Mouse (Mus musculus) left cerebral cortex, postnatal 25 days (tissue): ENCODE measurements around the gene Lbr. TPM values are rescaled to one million over a fixed set of nuclear protein-coding genes. Genes with fewer than 3 reads are reported as not detected.

Experiments used
- DNase-seq, 2 experiments: peaks; one replicate each; pipeline ENCODE4 v3.0.0; 2022; ENCODE audit warnings: low spot score in 2 of 2, mixed read lengths in 1 of 2
- intact Hi-C: fragments of 180-260 bp; cut with DNase I; formaldehyde crosslinking; loops from one replicate; pipeline ENCODE4 v1.15.1; 2025
- total RNA-seq, 2 experiments: library from RNA; stranded (reverse); gene quantifications; 2 replicates each; pipeline ENCODE4 v1.2.3; 2021

Gene Lbr
- total RNA-seq, 2 experiments from 2014 or later, result 12.7 to 12.9 TPM

DNA sequence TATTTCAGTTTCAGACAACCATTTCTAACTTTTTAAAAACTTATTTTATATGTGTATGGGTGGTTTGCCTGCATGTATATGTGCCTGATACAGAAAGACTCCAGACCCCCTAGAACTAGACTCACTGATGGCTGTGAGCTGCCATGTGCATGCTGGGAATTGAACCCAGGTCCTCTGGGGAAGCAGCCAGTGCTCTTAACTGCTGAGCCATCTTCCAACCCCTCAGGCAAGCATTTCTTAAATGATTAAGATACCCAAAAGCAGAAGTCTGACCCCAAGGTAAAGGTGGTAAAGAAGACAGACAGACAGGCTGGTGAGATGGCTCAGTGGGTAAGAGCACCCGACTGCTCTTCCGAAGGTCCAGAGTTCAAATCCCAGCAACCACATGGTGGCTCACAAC, 12.0 kb upstream of the Lbr start:
- intact Hi-C loops, result no loop called here
- DNase-seq, result no peak

DNA sequence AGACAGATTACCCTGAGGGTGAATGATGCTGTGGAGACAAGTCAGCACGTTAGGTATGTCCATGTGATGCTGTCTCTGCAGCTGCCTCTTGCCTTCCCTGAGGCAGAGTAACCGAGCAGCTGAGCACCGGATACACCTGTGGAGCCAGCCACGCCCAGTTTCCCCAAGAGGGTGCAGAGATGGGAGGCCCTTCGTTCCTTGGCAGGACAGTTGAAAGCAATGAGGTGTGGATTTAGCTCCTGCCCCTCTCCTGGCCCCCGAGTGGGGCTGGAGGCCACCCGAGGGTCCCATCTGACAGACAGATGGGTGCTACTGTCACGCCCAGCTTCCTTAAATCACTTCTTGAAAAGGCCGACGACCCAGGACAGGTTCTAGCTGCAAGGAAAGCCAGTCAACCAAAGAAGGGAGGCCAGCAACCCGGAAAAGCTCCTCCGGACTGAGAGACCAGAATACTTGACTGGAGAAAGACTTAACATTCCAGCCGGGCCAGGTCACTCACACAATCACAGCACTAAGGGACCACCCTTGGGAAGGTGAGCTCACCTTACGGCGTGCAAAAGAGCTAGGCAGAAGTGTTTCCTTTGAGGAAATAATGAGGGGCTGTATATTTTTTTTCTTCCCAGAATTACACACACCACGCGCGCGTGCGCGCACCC, 10.4 kb upstream of the Lbr start:
- intact Hi-C loops, result no loop called here
- DNase-seq, result no peak

DNA sequence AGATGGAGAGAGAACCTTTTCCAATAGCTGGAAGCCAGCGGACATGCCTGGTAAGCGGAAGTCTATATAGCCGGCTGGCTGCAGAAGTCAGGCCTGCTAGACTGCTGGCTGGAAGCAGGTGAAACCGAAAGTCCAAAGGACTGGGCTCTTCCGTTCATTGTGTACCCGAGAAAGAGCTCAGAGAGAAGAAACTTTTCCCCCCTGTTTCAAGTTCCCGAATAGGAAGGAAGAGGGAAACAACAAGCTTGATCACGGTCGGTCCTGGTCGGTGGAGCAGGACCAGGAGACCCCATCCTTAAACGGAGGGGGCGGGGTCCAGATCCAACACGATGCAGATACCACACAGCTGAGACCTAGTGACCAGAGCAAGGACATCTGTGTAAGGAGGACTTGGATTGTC, 9.6 kb upstream of the Lbr start:
- DNase-seq, result no peak
- intact Hi-C loops, result no loop called here

GRCm38 (mm10) chr1:181851521-181852310, 8.9 kb upstream of the Lbr start:
- DNase-seq, result peak; percentile 48 to 67
- intact Hi-C loops, result no loop called here

GRCm38 (mm10) chr1:181850441-181850840, 7.6 kb upstream of the Lbr start:
- intact Hi-C loops, result no loop called here
- DNase-seq, result no peak

DNA sequence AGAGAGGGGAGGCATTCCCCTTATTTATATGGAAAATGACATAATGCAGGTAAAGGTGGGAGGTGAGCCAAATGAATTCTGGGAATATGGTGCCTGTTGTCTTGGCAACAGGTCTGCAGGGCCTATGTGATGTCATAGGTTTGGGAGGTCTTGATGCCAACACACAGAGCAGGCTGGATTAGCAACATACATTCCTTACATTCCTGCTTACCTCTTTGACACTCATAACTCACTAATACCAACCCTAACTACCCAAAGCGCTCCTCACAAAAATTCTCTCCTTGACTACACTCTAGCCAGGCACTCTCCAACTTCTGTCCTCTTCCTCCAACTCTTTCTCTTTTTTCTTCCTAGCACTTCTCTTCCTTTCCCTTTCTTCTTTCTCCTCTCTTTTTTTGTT, 5.4 kb upstream of the Lbr start:
- intact Hi-C loops, result no loop called here
- DNase-seq, result no peak

DNA sequence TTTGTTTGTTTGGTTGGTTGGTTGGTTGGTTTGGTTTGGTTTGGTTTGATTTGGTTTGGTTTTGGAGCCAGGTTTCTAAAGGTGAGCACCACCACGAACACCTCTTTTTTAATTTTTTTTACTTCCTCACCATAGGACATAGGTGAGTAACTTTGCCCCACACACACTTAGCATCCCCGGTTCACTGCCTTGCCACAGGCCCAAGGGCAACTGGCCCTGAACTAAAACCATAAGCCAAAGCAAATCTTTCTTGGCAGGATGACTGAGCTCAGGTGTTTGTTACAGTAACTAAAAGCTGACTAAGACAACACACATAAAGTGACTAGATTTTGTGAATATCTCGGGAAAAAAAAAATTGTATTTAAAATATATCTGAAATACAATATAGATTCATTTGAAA, 4.5 kb upstream of the Lbr start:
- no peak for DNase-seq
- intact Hi-C loops, result no loop called here

GRCm38 (mm10) chr1:181845767-181846166, 2.9 kb upstream of the Lbr start:
- no peak for DNase-seq
- intact Hi-C loops, result no loop called here

GRCm38 (mm10) chr1:181844874-181845547, 2.2 kb upstream of the Lbr start:
- DNase-seq, result no peak
- intact Hi-C loops, result loop anchor here (5.0 kb wide), 1 partner anchor 37 kb away; no protein-coding TSS in a partner anchor

DNA sequence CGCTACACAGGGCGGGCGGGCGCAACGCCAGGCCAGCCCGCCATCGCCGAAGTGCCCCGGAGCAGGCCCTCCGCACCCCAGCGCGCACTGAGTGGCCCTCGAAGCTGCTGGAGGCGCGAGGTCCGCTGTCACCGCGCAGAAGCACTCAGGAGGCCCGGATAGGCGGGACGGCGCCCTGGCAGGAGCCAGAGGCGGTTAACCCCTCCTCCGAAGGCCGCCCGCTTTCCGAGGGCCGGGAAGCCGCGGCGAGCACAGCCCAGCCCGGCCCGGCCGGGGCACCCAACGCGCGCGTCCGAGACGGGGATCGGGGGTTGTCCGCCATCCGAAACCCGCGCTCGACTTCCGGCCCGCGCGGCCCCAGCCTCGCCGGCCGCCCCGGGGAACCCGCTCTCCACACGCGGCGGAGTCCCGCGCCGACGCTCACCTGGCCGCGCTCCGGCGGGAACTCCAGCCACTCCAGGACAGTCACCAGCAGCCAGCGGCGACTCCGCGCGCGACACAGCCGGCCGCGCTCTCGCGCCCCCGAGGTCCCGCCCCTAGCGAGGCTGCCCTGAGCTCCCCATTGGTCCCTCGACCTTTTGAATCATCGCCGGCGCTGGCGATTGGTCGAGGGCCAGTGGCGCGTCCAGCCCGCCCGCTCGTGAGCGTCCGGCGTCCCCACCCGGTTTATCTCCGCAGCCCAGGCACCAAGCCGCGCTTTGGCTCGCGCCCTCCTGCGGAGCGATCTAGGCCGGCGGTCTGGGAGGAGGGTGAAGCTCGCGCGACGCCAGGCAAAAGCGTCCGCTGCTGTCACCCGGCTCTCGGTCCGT, 778 bp downstream of the Lbr start:
- intact Hi-C loops, result loop anchor here (5.0 kb wide), 1 partner anchor 40 kb away; no protein-coding TSS in a partner anchor
- peak; percentile 96 to 97 for DNase-seq

- intact Hi-C loops, result loop anchor here (5.0 kb wide), 1 partner anchor 41 kb away; no protein-coding TSS in a partner anchor
- DNase-seq, result no peak
These were observed 1.4 kb downstream of the Lbr start for GRCm38 (mm10) chr1:181841396-181841795.

DNA sequence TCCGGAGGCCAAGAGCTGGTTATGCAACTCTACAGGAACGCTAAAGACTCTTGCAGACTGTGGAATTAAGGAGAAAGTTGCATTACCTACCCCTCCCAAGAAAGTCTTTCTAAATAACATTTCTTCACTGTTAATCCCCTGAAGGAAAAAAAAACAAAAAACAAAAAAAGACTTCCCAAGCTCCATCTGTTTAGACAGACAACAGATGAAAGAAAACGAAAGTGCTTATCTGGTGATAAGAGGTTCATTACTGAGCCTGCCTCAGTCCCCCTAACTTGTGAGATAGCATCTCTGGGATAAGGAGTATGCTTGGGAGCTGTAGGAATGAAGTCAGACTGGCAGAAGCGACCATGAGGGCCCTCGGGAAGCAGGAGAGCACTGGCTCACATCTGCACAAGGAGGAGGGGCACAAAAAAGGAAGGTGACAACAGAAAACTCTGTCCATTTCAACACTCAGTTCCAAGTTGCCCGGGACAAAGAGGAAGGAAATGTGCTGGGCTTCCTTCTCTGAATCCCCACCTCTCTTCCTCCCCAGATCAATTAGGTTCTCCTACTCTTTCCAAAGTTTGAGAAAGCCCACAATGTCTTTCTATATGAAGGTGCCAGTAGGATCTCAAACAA, 3.0 kb downstream of the Lbr start:
- DNase-seq, result no peak
- intact Hi-C loops, result loop anchor here (5.0 kb wide), 1 partner anchor 42 kb away; no protein-coding TSS in a partner anchor

- intact Hi-C loops, result no loop called here
- DNase-seq, result no peak
These were observed 4.7 kb downstream of the Lbr start for GRCm38 (mm10) chr1:181838111-181838510.

DNA sequence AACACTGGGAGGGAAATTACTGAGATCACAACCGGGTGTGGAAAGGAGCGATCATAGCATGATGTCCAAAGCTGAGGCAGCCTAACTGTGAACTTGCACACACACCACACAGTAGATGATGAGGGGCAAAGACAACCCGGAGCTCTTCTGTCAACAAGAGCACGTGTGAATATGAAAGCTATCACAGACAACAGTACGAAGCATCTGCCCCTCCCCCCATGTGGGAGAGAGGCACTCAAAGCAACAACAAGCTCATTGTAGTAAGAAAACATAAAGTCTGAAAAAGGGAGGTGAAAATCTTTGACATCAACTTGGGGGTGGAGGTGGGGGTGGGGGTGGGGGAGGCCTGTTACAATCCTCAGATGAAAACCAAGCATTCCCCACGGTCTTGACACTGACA, 9.7 kb downstream of the Lbr start:
- intact Hi-C loops, result no loop called here
- no peak for DNase-seq

DNA sequence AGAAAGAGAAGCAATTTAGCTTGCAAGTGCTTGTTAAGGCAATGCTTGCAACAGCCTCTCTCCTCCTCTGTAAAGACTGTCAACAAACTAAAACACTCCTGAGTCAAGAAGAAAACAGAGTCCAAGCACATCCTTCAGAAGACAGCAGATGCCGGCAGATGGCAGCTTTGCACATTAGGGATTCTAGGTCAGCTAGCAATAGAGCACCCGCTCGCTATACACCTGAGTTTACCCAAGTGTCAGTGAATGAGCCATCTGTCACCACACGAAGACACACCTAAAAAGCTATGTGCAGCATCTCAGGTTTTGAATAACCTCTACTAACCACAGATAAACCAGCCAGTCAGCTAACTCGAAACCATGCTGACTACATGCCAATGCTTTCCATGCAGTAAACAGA, 10.1 kb downstream of the Lbr start:
- intact Hi-C loops, result no loop called here
- peak; percentile 31 to 35 for DNase-seq

DNA sequence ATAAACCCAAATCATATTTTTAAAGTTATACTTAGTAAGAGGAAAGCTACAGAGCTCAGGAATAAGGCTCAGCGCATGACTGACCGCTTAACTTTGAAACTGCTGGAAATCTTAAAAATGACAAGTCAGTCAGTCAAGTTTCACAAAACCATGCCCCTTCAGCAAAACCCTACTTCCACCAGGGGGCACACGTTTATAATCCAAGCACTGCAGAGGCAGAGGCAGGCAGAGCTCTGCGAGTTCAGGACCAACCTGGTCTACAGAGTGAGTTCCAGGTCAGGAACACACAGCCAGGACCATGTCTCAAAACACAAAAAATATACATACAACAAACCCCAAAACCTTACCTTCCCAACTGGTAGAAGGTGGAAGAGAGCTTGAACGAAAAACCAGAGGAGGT, 14.5 kb downstream of the Lbr start:
- DNase-seq, result no peak
- intact Hi-C loops, result no loop called here

- intact Hi-C loops, result no loop called here
- DNase-seq, result no peak
These were observed 16.1 kb downstream of the Lbr start for GRCm38 (mm10) chr1:181826716-181827115.

DNA sequence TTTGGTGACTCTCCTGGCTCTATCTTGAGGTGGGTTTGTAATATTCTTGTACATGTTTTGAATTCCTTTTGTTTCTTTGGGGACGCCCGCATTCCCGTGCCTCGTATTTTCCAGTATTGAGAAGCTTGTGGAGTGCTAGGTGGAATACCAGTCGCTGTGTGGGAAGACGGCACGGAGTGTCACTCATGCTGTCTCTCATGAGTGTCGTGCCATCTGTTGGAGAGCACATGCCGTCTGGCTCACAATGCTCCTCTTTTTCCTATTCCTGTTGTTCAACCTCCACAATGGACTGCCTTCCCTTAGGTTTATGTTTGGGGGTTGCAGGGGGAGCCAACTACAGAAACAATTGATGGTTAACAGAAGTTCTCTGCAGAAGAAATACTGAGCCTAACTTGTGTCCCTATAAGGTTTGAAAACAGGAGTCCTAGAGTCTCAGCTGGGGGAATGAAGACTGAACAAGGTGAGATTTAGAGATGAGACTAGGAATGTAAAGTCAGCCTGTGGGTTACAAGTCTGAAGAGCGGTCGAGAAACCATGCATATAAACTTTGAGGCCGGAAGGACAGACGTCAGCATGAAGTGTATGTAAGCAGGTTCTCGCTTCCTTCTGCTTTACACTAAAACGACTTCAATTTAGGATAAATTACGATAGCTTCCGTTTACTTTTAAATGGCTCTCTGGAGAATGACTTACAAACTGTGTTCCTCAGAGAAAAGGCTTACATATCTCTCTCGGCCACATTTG, 31.2 kb downstream of the Lbr start:
- DNase-seq, result peak; percentile 39 to 53
- intact Hi-C loops, result no loop called here

DNA sequence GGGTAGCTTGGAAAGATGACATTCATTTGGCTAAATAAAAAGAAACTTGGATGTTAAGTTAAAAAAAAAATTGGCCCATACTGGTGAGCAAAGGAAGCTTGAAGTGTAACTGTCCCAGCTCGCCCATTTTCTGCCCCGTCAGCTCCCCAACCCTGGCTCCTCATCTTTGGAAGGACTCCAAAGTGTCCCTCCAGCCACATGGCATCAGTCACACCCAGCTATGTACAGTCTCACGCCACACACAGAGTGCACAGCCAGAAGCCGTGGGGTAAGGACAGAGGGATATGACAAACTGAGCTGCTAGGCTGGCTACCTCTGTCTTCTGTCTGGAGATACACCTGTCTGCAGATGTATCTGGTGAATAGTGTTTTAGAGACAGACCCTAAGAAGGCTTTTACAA, 42.2 kb downstream of the Lbr start:
- DNase-seq, result no peak
- intact Hi-C loops, result no loop called here
